Mouse (Mus musculus) embryonic facial prominence, embryonic 11.5 days (tissue): ENCODE results near the gene Cdon. TPM values are rescaled to one million over a fixed set of nuclear protein-coding genes. Genes with fewer than 3 reads are reported as not detected.

Source experiments
- ATAC-seq: fragments of 200-750 bp; cut with Nextera tagmentation; replicated peaks from 2 replicates; pipeline ENCODE4 v1.8.0; 2017; ENCODE audit warnings: low read depth; ENCODE audit not compliant: insufficient number of reproducible peaks, low FRiP score, low TSS enrichment
- DNase-seq: peaks from one replicate; pipeline ENCODE4 v3.0.0-alpha.2; 2015; ENCODE audit warnings: low spot score
- H3K27ac ChIP-seq: fragments of 300-500 bp; sonication (generic); replicated peaks from 2 replicates; pipeline ENCODE4 v1.5.1; 2014; ENCODE audit warnings: mild to moderate bottlenecking, low read depth, low read length, control low read depth
- H3K27me3 ChIP-seq: fragments of 300-500 bp; sonication (generic); 2 replicates; pipeline ENCODE4 v1.6.1; 2014; ENCODE audit warnings: mild to moderate bottlenecking, low read length, moderate library complexity, mixed read lengths; ENCODE audit not compliant: control insufficient read depth, insufficient read depth
- H3K36me3 ChIP-seq: fragments of 300-500 bp; sonication (generic); replicated peaks from 2 replicates; pipeline ENCODE4 v1.6.1; 2014; ENCODE audit warnings: low read depth, mild to moderate bottlenecking, low read length, moderate library complexity, mixed read lengths; ENCODE audit not compliant: control insufficient read depth, insufficient read depth
- H3K4me1 ChIP-seq: fragments of 300-500 bp; sonication (generic); 2 replicates; pipeline ENCODE4 v1.6.1; 2014; ENCODE audit warnings: low read length, mixed read lengths; ENCODE audit not compliant: control insufficient read depth, insufficient read depth
- H3K4me2 ChIP-seq: fragments of 300-500 bp; sonication (generic); 2 replicates; pipeline ENCODE4 v1.6.1; 2014; ENCODE audit warnings: low read depth, mild to moderate bottlenecking, control low read depth, low read length, moderate library complexity
- H3K4me3 ChIP-seq: fragments of 300-500 bp; sonication (generic); 2 replicates; pipeline ENCODE4 v1.5.1; 2014; ENCODE audit warnings: low read depth, low read length, control low read depth
- H3K9ac ChIP-seq: fragments of 300-500 bp; sonication (generic); replicated peaks from 2 replicates; pipeline ENCODE4 v1.6.1; 2014; ENCODE audit warnings: mild to moderate bottlenecking, control low read depth, low read length
- H3K9me3 ChIP-seq: fragments of 300-500 bp; sonication (generic); replicated peaks from 2 replicates; pipeline ENCODE4 v1.6.1; 2016; ENCODE audit warnings: mild to moderate bottlenecking, low read length, inconsistent platforms, mixed read lengths; ENCODE audit not compliant: control insufficient read depth
- WGBS: fragments of 180-500 bp; shearing (Covaris S2); extraction: QIAGEN DNeasy Blood & Tissue Kit; methylation state at CpG from one replicate; pipeline ENCODE4 v1.1.7; 2014; 5-methylcytosine and 5-hydroxymethylcytosine counted together
- polyA plus RNA-seq: library from polyadenylated mRNA; unstranded; fragments of >200 nt; fragmentation: Nextera tagmentation; extraction: Ambion mirVana; gene quantifications from 2 replicates; pipeline ENCODE4 v1.2.1, GENCODE M21; 2014

Gene Cdon
- polyA plus RNA-seq, 1 experiment from 2014 or later: 7.5 TPM

- H3K27ac ChIP-seq: no peak overlapping the region
- H3K36me3 ChIP-seq: peaks cover 9% of the 10 kb centered on the region; the same call in 1 of the 2 replicates
- DNase-seq (no peak), ATAC-seq (no peak)
- H3K27me3 ChIP-seq: no peaks in the 10 kb centered on the region
- no peak overlapping the region for H3K4me3 ChIP-seq
- H3K9ac ChIP-seq: no peak overlapping the region
- 94% methylated on average over 4 of the region's 4 CpGs for WGBS
- no peaks in the 10 kb centered on the region for H3K4me1 ChIP-seq
- H3K4me2 ChIP-seq: no peak overlapping the region
- H3K9me3 ChIP-seq: no peaks in the 10 kb centered on the region
These were observed 67.6 kb downstream of the Cdon start for GRCm38 (mm10) chr9:35488496-35488895.

- Histone ChIP-seq H3K4me3 (no peak overlapping the region), H3K27ac (no peak overlapping the region), H3K9me3 (no peaks in the 10 kb centered on the region), H3K27me3 (no peaks in the 10 kb centered on the region), H3K9ac (no peak overlapping the region), H3K4me1 (peaks cover 2% of the 10 kb centered on the region; the same call in 1 of the 2 replicates), H3K4me2 (no peak overlapping the region), H3K36me3 (peaks cover 9% of the 10 kb centered on the region; the same call in 1 of the 2 replicates)
- WGBS: 72% methylated on average over 11 of the region's 11 CpGs
- DNase-seq (no peak), ATAC-seq (no peak)
These were observed 70.4 kb downstream of the Cdon start for GRCm38 (mm10) chr9:35491109-35491866.

GRCm38 (mm10) chr9:35493033-35493732, 72.3 kb downstream of the Cdon start:
- H3K9ac ChIP-seq: no peak overlapping the region
- H3K27me3 ChIP-seq: no peaks in the 10 kb centered on the region
- no peak overlapping the region for H3K27ac ChIP-seq
- peak; percentile 54 for DNase-seq
- no peaks in the 10 kb centered on the region for H3K9me3 ChIP-seq
- H3K4me1 ChIP-seq: peaks cover 2% of the 10 kb centered on the region; the same call in 1 of the 2 replicates
- WGBS: 37% methylated on average over 7 of the region's 7 CpGs
- ATAC-seq: 0 out of 2 replicates have a peak, but pooled peaks have one; percentile 19
- H3K4me2 ChIP-seq: no peak overlapping the region
- no peak overlapping the region for H3K4me3 ChIP-seq
- peaks cover 9% of the 10 kb centered on the region; the same call in 1 of the 2 replicates for H3K36me3 ChIP-seq

GRCm38 (mm10) chr9:35493733-35494092, 72.8 kb downstream of the Cdon start:
- DNase-seq (no peak), ATAC-seq (no peak)
- H3K27ac ChIP-seq: no peak overlapping the region
- peaks cover 6% of the 10 kb centered on the region; the same call in 1 of the 2 replicates for H3K36me3 ChIP-seq
- no peaks in the 10 kb centered on the region for H3K9me3 ChIP-seq
- 64% methylated on average over 4 of the region's 4 CpGs for WGBS
- H3K4me2 ChIP-seq: no peak overlapping the region
- H3K27me3 ChIP-seq: no peaks in the 10 kb centered on the region
- H3K4me3 ChIP-seq: no peak overlapping the region
- H3K9ac ChIP-seq: no peak overlapping the region
- H3K4me1 ChIP-seq: peaks cover 2% of the 10 kb centered on the region; the same call in 1 of the 2 replicates

GRCm38 (mm10) chr9:35494937-35495336, 74.0 kb downstream of the Cdon start:
- no peak overlapping the region for H3K4me2 ChIP-seq
- H3K27me3 ChIP-seq: no peaks in the 10 kb centered on the region
- no peak for DNase-seq
- H3K36me3 ChIP-seq: no peaks in the 10 kb centered on the region
- no peak overlapping the region for H3K4me3 ChIP-seq
- 22% methylated on average over 4 of the region's 4 CpGs for WGBS
- H3K9me3 ChIP-seq: no peaks in the 10 kb centered on the region
- H3K9ac ChIP-seq: no peak overlapping the region
- peaks cover 2% of the 10 kb centered on the region; the same call in 1 of the 2 replicates for H3K4me1 ChIP-seq
- H3K27ac ChIP-seq: no peak overlapping the region
- ATAC-seq: no peak

GRCm38 (mm10) chr9:35495471-35495870, 74.5 kb downstream of the Cdon start:
- Histone ChIP-seq H3K27me3 (no peaks in the 10 kb centered on the region), H3K9ac (no peak overlapping the region), H3K9me3 (no peaks in the 10 kb centered on the region), H3K4me1 (peaks cover 2% of the 10 kb centered on the region; the same call in 1 of the 2 replicates), H3K36me3 (no peaks in the 10 kb centered on the region; the same call in 1 of the 2 replicates), H3K4me3 (no peak overlapping the region), H3K4me2 (no peak overlapping the region), H3K27ac (no peak overlapping the region)
- 50% methylated on average over 3 of the region's 3 CpGs for WGBS
- no peak for ATAC-seq
- DNase-seq: no peak

GRCm38 (mm10) chr9:35499946-35500345, 79.0 kb downstream of the Cdon start:
- no peak for DNase-seq
- Histone ChIP-seq H3K4me3 (no peak overlapping the region), H3K9me3 (no peaks in the 10 kb centered on the region), H3K9ac (no peak overlapping the region), H3K36me3 (peaks cover 3% of the 10 kb centered on the region; the same call in 1 of the 2 replicates), H3K27me3 (no peaks in the 10 kb centered on the region), H3K4me1 (peaks cover 2% of the 10 kb centered on the region; the same call in 1 of the 2 replicates), H3K4me2 (no peak overlapping the region), H3K27ac (no peak overlapping the region)
- 91% methylated on average over 6 of the region's 6 CpGs for WGBS
- ATAC-seq: no peak
